Mouse (Mus musculus) midbrain, postnatal 0 days (tissue): ENCODE measurements around the gene Gm20379. TPM values are rescaled to one million over a fixed set of nuclear protein-coding genes. Genes with fewer than 3 reads are reported as not detected.

Experiments used
- ATAC-seq: fragments of 200-750 bp; cut with Nextera tagmentation; 2 replicates; pipeline ENCODE4 v1.8.0; 2017; ENCODE audit warnings: moderate number of reproducible peaks, mild to moderate bottlenecking, moderate TSS enrichment, moderate library complexity; ENCODE audit not compliant: low FRiP score
- DNase-seq: peaks from one replicate; pipeline ENCODE4 v3.0.0-alpha.2; 2015; ENCODE audit warnings: low spot score
- H3K27ac ChIP-seq: fragments of 300-500 bp; sonication (generic); 2 replicates; pipeline ENCODE4 v1.5.1; 2014; ENCODE audit warnings: low read depth, mild to moderate bottlenecking, low read length, mixed read lengths
- H3K27me3 ChIP-seq: fragments of 300-500 bp; sonication (generic); 2 replicates; pipeline ENCODE4 v1.6.1; 2014; ENCODE audit warnings: low read length, control low read depth, mixed read lengths; ENCODE audit not compliant: insufficient read depth
- H3K36me3 ChIP-seq: fragments of 300-500 bp; sonication (generic); 2 replicates; pipeline ENCODE4 v1.6.1; 2014; ENCODE audit warnings: low read length, control low read depth, mixed read lengths; ENCODE audit not compliant: insufficient read depth
- H3K4me1 ChIP-seq: fragments of 300-500 bp; sonication (generic); 2 replicates; pipeline ENCODE4 v1.6.1; 2014; ENCODE audit warnings: mild to moderate bottlenecking, control low read depth, antibody characterized with exemption, low read length, mixed read lengths; ENCODE audit not compliant: insufficient read depth
- H3K4me2 ChIP-seq: fragments of 300-500 bp; sonication (generic); 2 replicates; pipeline ENCODE4 v1.6.1; 2014; ENCODE audit warnings: low read depth, mild to moderate bottlenecking, low read length, mixed read lengths; ENCODE audit not compliant: poor library complexity, severe bottlenecking
- H3K4me3 ChIP-seq: fragments of 300-500 bp; sonication (generic); 2 replicates; pipeline ENCODE4 v1.5.1; 2014; ENCODE audit warnings: low read depth, mild to moderate bottlenecking, low read length, moderate library complexity
- H3K9ac ChIP-seq: fragments of 300-500 bp; sonication (generic); replicated peaks from 2 replicates; pipeline ENCODE4 v1.6.1; 2014; ENCODE audit warnings: mild to moderate bottlenecking, low read length, moderate library complexity, mixed read lengths; ENCODE audit not compliant: poor library complexity, severe bottlenecking
- H3K9me3 ChIP-seq: fragments of 300-500 bp; sonication (generic); 2 replicates; pipeline ENCODE4 v1.6.1; 2016; ENCODE audit warnings: low read length, control low read depth
- CTCF ChIP-seq: IDR thresholded peaks from 2 replicates; pipeline ENCODE4 v1.5.1; 2016; ENCODE audit warnings: antibody characterized with exemption, mild to moderate bottlenecking
- WGBS: fragments of 180-500 bp; shearing (Covaris S2); extraction: QIAGEN DNeasy Blood & Tissue Kit; methylation state at CpG from one replicate; pipeline ENCODE4 v1.1.7; 2014; 5-methylcytosine and 5-hydroxymethylcytosine counted together
- polyA plus RNA-seq: library from polyadenylated mRNA; unstranded; fragments of >200 nt; fragmentation: Nextera tagmentation; extraction: Ambion mirVana; gene quantifications from 2 replicates; pipeline ENCODE4 v1.2.1, GENCODE M21; 2015
- total RNA-seq: library from RNA; depleted of rRNA; stranded (reverse); fragments of >200 nt; gene quantifications from 2 replicates; pipeline ENCODE4 v1.2.3, GENCODE M21; 2014; rRNA removed

The Gm20379 gene
- total and polyA plus RNA-seq, 2 experiments from 2014 or later, result 0.30 TPM; not detected in 1

- peak overlapping the region; percentile 67 for H3K4me3 ChIP-seq
- no peaks in the 10 kb centered on the region for H3K27me3 ChIP-seq
- peak overlapping the region; percentile 20; the same call in 1 of the 2 replicates for H3K9ac ChIP-seq
- peak overlapping the region; percentile 91 for H3K4me2 ChIP-seq
- DNase-seq (no peak), ATAC-seq (peak; percentile 29)
- no peak for TF ChIP-seq CTCF
- H3K4me1 ChIP-seq, result no peaks in the 10 kb centered on the region
- no peaks in the 10 kb centered on the region for H3K36me3 ChIP-seq
- H3K27ac ChIP-seq, result no peak overlapping the region
- no peaks in the 10 kb centered on the region for H3K9me3 ChIP-seq
- under 1% methylated on average over 24 of the region's 24 CpGs for WGBS
Observed at GRCm38 (mm10) chr13:92355272-92355643, 49.5 kb downstream of the Gm20379 start.

GRCm38 (mm10) chr13:92356376-92356775 is 50.6 kb downstream of the Gm20379 start:
- H3K9me3 ChIP-seq, result no peaks in the 10 kb centered on the region
- no peak for TF ChIP-seq CTCF
- H3K27ac ChIP-seq, result no peak overlapping the region
- H3K4me3 ChIP-seq, result no peak overlapping the region
- no peak overlapping the region for H3K9ac ChIP-seq
- 72% methylated on average over 7 of the region's 7 CpGs for WGBS
- H3K27me3 ChIP-seq, result no peaks in the 10 kb centered on the region
- H3K4me1 ChIP-seq, result no peaks in the 10 kb centered on the region
- H3K4me2 ChIP-seq, result no peak overlapping the region
- ATAC-seq (no peak), DNase-seq (no peak)
- no peaks in the 10 kb centered on the region for H3K36me3 ChIP-seq

Other genes starting within 250 kb of the Gm20379 start
- gene Rasgrf2, start 174.3 kb upstream of the Gm20379 start, total RNA-seq, result 103 and 105 TPM in 2 replicates
- gene Rasgrf2, start 174.3 kb upstream of the Gm20379 start, polyA plus RNA-seq, result 14.9 and 16.7 TPM in 2 replicates
- gene Dhfr, start 48.7 kb downstream of the Gm20379 start, total RNA-seq, result 2.4 and 3.2 TPM in 2 replicates
- 1.9 and 2.1 TPM in 2 replicates for gene Dhfr, start 48.7 kb downstream of the Gm20379 start, polyA plus RNA-seq
- gene Msh3, start 49.0 kb downstream of the Gm20379 start, total RNA-seq, result 18.6 and 28.8 TPM in 2 replicates
- 18.8 and 19.7 TPM in 2 replicates for gene Msh3, start 49.0 kb downstream of the Gm20379 start, polyA plus RNA-seq
- gene Ankrd34b, start 119.9 kb downstream of the Gm20379 start, total RNA-seq, result 6.8 and 8.1 TPM in 2 replicates
- gene Ankrd34b, start 119.9 kb downstream of the Gm20379 start, polyA plus RNA-seq, result 4.2 and 4.8 TPM in 2 replicates
- gene Fam151b, start 178.0 kb downstream of the Gm20379 start, total RNA-seq, result 6.4 and 7.3 TPM in 2 replicates
- gene Fam151b, start 178.0 kb downstream of the Gm20379 start, polyA plus RNA-seq, result 0.17 TPM in 1 of 2 replicates, not detected in the other
- 16.8 and 18.3 TPM in 2 replicates for gene Zfyve16, start 224.9 kb downstream of the Gm20379 start, total RNA-seq
- 5.1 and 6.1 TPM in 2 replicates for gene Zfyve16, start 224.9 kb downstream of the Gm20379 start, polyA plus RNA-seq